Mouse (Mus musculus) yolk sac, embryonic 10.5 days (tissue): ENCODE measurements around the gene Zfhx2.

Source experiments
- DNase-seq: peaks from one replicate; pipeline ENCODE4 v3.0.0-alpha.2; 2017; ENCODE audit warnings: low spot score

Gene Zfhx2

GRCm38 (mm10) chr14:55092011-55092577 lies at the start of gene Zfhx2:
Zfhx2 (minus strand) TSS chr14:55092324.
- peak; percentile 95 for DNase-seq

- no peak for DNase-seq
Measured at GRCm38 (mm10) chr14:55139313-55139712, 47.2 kb upstream of the Zfhx2 start.

- DNase-seq: no peak
Measured at GRCm38 (mm10) chr14:55135676-55136075, 43.6 kb upstream of the Zfhx2 start.

- DNase-seq: no peak
Measured at GRCm38 (mm10) chr14:55126521-55126920, 34.4 kb upstream of the Zfhx2 start.

- DNase-seq: no peak
Measured at GRCm38 (mm10) chr14:55125711-55126110, 33.6 kb upstream of the Zfhx2 start.

- DNase-seq: no peak
Measured at GRCm38 (mm10) chr14:55122359-55122758, 30.2 kb upstream of the Zfhx2 start.

- DNase-seq: peak; percentile 45
Measured at GRCm38 (mm10) chr14:55121947-55122346, 29.8 kb upstream of the Zfhx2 start.

GRCm38 (mm10) chr14:55119421-55120134 lies 27.5 kb upstream of the Zfhx2 start:
- DNase-seq: no peak

- DNase-seq: no peak
Measured at GRCm38 (mm10) chr14:55118852-55119251, 26.7 kb upstream of the Zfhx2 start.

GRCm38 (mm10) chr14:55116425-55117200 lies 24.5 kb upstream of the Zfhx2 start, which contains the start of gene Jph4:
Jph4 (minus strand) TSS chr14:55116935.
- no peak for DNase-seq

- DNase-seq: no peak
Measured at GRCm38 (mm10) chr14:55115846-55116245, 23.7 kb upstream of the Zfhx2 start.

- DNase-seq: no peak
Measured at GRCm38 (mm10) chr14:55114759-55115701, 22.9 kb upstream of the Zfhx2 start.

- DNase-seq: no peak
Measured at GRCm38 (mm10) chr14:55113975-55114645, 22.0 kb upstream of the Zfhx2 start.

GRCm38 (mm10) chr14:55113351-55113974 lies 21.3 kb upstream of the Zfhx2 start:
- DNase-seq: no peak

- DNase-seq: no peak
Measured at GRCm38 (mm10) chr14:55111720-55112119, 19.6 kb upstream of the Zfhx2 start.

- no peak for DNase-seq
Measured at GRCm38 (mm10) chr14:55110076-55110475, 18.0 kb upstream of the Zfhx2 start.

GRCm38 (mm10) chr14:55109048-55109873 lies 17.1 kb upstream of the Zfhx2 start:
- DNase-seq: no peak

GRCm38 (mm10) chr14:55108202-55108870 lies 16.2 kb upstream of the Zfhx2 start:
- DNase-seq: no peak

GRCm38 (mm10) chr14:55106990-55107389 lies 14.9 kb upstream of the Zfhx2 start:
- no peak for DNase-seq
